Mouse (Mus musculus): Measurements from ENCODE around the gene Phf14.

- no peak for TF ChIP-seq POLR2A (IDR thresholded peaks at IDR 0.05; ENCODE audit: low read depth, low read length)
- TF ChIP-seq CTCF (IDR thresholded peaks at IDR 0.05; ENCODE audit: extremely low read depth, insufficient read length, insufficient replicate concordance, low read depth, low read length): no peak
Measured at GRCm38 (mm10) chr6:12038268-12038667, 130.7 kb downstream of the Phf14 start.

All from small intestine, adult 2 months (tissue).